Mouse (Mus musculus) thymus, adult 2 months (tissue): Measurements from ENCODE around the gene A730049H05Rik. TPM values are rescaled to one million over a fixed set of nuclear protein-coding genes. Genes with fewer than 3 reads are reported as not detected.

Experiments used
- DNase-seq: peaks from one replicate; pipeline ENCODE4 v3.0.0; 2021
- H3K27ac ChIP-seq: fragments of 200-500 bp; 2 replicates; pipeline ENCODE4 v1.5.1; 2012; ENCODE audit warnings: low read length, control low read depth; ENCODE audit not compliant: control insufficient read depth, insufficient read depth
- H3K27me3 ChIP-seq: fragments of 200-500 bp; 2 replicates; pipeline ENCODE4 v1.6.1; 2012; ENCODE audit warnings: mild to moderate bottlenecking, low read length, moderate library complexity, mixed read lengths; ENCODE audit not compliant: control insufficient read depth, insufficient read depth
- H3K36me3 ChIP-seq: fragments of 200-500 bp; 2 replicates; pipeline ENCODE4 v1.6.1; 2012; ENCODE audit warnings: mild to moderate bottlenecking, low read length, moderate library complexity; ENCODE audit not compliant: control insufficient read depth, insufficient read depth
- H3K4me1 ChIP-seq: fragments of 200-500 bp; replicated peaks from 2 replicates; pipeline ENCODE4 v1.6.1; 2012; ENCODE audit warnings: low read length; ENCODE audit not compliant: control insufficient read depth, insufficient read depth
- H3K4me3 ChIP-seq: fragments of 200-500 bp; 2 replicates; pipeline ENCODE4 v1.5.1; 2012; ENCODE audit warnings: mild to moderate bottlenecking, low read length, control low read depth, moderate library complexity; ENCODE audit not compliant: control insufficient read depth, insufficient read depth
- CTCF ChIP-seq: fragments of 200-500 bp; IDR thresholded peaks from 2 replicates; pipeline ENCODE4 v1.5.1; 2012; ENCODE audit warnings: mild to moderate bottlenecking, control low read depth, low read length, moderate library complexity, borderline replicate concordance; ENCODE audit not compliant: control insufficient read depth, poor library complexity, insufficient read depth; ENCODE audit errors: extremely low read depth
- POLR2A ChIP-seq: fragments of 200-500 bp; IDR thresholded peaks from 2 replicates; pipeline ENCODE4 v1.6.1; 2012; ENCODE audit warnings: mild to moderate bottlenecking, low read length, control low read depth, moderate library complexity; ENCODE audit not compliant: control insufficient read depth, poor library complexity, insufficient read depth; ENCODE audit errors: extremely low read depth
- WGBS: fragments of 180-500 bp; shearing (Covaris S2); methylation state at CpG from one replicate; pipeline ENCODE4 v1.1.7; 2018; 5-methylcytosine and 5-hydroxymethylcytosine counted together
- polyA plus RNA-seq: library from polyadenylated mRNA; depleted of rRNA; stranded (reverse); fragments of >200 nt; gene quantifications from 2 replicates; pipeline ENCODE4 v1.2.3, GENCODE M21; 2012

A730049H05Rik gene
- polyA plus RNA-seq, 1 experiment = 0.07 TPM

DNA sequence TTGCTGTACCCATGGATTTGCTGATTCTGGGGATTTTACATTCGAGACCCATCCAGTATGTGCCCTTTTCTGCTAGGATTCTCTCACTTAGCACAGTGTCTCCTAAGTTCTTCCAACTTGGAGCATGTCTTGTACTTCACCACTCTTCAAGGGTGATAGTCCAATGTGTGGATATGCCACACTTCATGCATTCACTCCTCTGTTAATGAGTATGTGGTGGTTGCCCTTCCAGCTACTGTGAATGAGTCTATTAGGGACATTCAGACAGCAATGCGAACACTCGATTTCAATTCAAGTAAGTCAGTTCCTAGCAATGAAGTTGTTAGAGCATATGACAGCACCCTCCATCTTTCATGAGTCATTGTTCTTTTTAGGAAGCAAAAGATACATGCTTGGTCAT, 6.5 kb upstream of the A730049H05Rik start:
- Histone ChIP-seq H3K4me3 (no peak overlapping the region), H3K4me1 (no peaks in the 10 kb centered on the region), H3K27me3 (no peaks in the 10 kb centered on the region), H3K36me3 (no peaks in the 10 kb centered on the region), H3K27ac (no peak overlapping the region)
- WGBS = 83% methylated on average over 3 of the region's 3 CpGs
- TF ChIP-seq CTCF (no peak), POLR2A (no peak)
- no peak for DNase-seq

DNA sequence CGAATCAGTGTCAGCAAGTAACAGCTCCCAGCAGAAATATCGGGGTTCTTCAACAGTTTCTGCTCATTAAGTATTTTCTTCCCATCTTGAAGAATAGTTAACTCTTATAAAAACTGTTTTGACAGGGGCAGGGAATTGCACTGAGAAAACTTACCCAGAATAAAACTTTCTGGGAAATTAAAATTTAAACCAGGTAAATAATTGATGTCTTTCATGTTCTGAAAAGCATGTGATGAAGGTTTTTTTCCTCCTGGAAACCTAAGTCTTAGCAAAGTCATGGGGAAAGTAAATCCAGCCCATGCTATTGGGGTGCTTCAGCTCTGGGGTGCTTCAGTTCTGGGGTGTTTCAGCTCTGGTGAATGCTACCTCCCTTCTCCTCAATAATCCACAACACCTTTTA, 5.7 kb upstream of the A730049H05Rik start:
- H3K36me3 ChIP-seq = no peaks in the 10 kb centered on the region
- H3K4me1 ChIP-seq = no peaks in the 10 kb centered on the region
- TF ChIP-seq POLR2A (no peak), CTCF (no peak)
- DNase-seq = no peak
- H3K4me3 ChIP-seq = no peak overlapping the region
- no peak overlapping the region for H3K27ac ChIP-seq
- 97% methylated on average over 2 of the region's 2 CpGs for WGBS
- no peaks in the 10 kb centered on the region for H3K27me3 ChIP-seq

DNA sequence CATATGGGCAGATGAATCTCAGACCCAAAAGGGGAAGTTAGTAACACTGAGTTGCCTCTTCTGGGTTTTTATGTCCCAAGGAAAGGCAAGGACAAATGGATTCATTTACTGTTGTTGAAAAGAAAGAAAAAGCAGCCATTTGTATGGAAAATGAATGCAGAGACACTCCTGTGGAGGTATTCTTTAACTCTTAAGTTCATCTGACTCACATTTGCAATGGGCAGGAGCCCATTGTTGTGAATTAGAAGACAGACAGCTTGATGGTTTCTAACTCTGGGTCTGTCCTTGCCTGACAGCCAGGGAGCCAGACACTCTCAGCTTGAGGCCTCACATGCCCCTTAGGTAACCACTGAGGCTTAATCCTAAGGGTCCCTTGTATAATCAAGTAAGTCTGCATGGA, 4.7 kb upstream of the A730049H05Rik start:
- H3K4me1 ChIP-seq = no peaks in the 10 kb centered on the region
- no peak for DNase-seq
- no peak for TF ChIP-seq POLR2A
- TF ChIP-seq CTCF = no peak
- no peaks in the 10 kb centered on the region for H3K36me3 ChIP-seq
- H3K27ac ChIP-seq = no peak overlapping the region
- no peak overlapping the region for H3K4me3 ChIP-seq
- H3K27me3 ChIP-seq = no peaks in the 10 kb centered on the region

DNA sequence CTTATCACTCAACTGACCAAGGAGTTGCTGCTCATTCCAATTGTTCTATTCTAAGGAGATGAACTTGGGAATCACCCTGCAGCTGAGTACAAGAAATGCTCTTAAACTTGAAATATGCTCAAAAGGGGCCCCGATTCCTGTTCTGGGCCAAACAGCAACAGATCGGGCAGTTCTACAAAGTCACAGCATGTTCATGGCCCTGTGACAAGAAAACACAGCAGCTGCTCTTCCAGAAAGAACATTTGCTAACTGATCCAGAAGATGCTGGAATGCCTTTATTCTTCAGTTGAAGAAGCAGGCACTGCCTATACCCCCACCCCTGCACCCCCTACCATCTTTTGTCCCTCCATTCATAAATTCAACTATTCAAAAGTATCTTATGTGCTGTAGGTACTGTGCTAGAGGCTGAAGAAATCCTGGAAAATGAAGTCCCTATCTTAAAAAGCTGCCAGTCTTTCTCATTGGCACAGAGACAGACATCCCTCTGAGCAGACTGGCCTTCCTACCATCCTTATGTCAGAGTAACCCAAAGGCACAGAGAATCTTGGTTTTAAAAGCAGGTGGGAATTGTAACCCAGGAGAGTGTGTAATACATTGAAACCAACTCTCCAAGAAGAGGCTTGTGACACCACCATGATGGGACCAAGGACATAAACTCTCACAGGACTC, 3.4 kb upstream of the A730049H05Rik start:
- WGBS = 82% methylated on average over 2 of the region's 2 CpGs
- H3K4me1 ChIP-seq = no peaks in the 10 kb centered on the region
- no peak overlapping the region for H3K27ac ChIP-seq

DNA sequence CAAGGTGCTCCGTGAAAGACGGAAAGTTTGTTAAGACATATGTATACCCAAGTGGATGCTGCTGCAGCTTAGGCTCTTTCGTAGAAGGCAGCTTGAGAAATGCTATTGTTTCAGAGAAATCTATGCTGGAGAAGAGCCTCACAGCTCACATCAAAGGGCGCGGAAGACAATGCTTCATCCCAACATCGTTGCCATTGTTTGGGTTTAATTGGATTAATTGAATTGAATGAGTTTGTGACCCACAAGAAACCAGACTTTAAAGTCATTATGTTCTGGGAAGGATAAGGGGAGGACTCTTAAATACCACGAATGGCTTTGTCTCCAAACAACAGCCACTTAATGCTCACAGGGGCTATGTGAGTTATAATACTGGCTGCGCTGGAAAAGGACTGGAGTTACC, 1.4 kb downstream of the A730049H05Rik start:
- 81% methylated on average over 8 of the region's 8 CpGs for WGBS

More for the DNA sequence above, 3.4 kb upstream of the A730049H05Rik start:
- TF ChIP-seq CTCF = no peak
- TF ChIP-seq POLR2A = no peak
- Histone ChIP-seq H3K4me3 (no peak overlapping the region), H3K36me3 (no peaks in the 10 kb centered on the region), H3K27me3 (no peaks in the 10 kb centered on the region)
- no peak for DNase-seq

DNA sequence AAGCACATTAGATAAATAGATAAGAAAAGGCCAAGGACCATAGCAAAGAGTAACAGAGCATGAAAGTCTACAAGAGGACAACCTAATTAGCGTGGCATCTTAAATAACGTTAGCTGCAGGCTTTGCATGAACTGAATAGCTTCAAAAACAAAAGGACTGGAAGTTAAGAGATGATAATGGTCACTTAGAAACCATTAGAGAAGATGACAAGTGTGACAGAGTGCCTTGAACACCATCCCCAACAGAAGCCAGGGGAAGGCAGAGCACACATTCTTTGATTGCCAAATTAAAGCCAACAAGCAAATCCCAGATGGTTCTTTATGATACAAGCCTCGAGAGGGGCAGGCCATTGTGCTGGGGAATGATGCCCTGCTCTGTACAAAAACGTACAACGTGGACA, 5.3 kb downstream of the A730049H05Rik start:
- DNase-seq = no peak
- Histone ChIP-seq H3K27ac (no peak overlapping the region), H3K4me3 (no peak overlapping the region), H3K27me3 (no peaks in the 10 kb centered on the region), H3K4me1 (no peaks in the 10 kb centered on the region), H3K36me3 (no peaks in the 10 kb centered on the region)
- 82% methylated on average over 5 of the region's 5 CpGs for WGBS
- no peak for TF ChIP-seq CTCF
- no peak for TF ChIP-seq POLR2A

More for the DNA sequence above, 1.4 kb downstream of the A730049H05Rik start:
- no peak for DNase-seq
- no peak for TF ChIP-seq CTCF
- TF ChIP-seq POLR2A = no peak
- Histone ChIP-seq H3K27ac (no peak overlapping the region), H3K4me3 (no peak overlapping the region), H3K27me3 (no peaks in the 10 kb centered on the region), H3K4me1 (no peaks in the 10 kb centered on the region), H3K36me3 (no peaks in the 10 kb centered on the region)

DNA sequence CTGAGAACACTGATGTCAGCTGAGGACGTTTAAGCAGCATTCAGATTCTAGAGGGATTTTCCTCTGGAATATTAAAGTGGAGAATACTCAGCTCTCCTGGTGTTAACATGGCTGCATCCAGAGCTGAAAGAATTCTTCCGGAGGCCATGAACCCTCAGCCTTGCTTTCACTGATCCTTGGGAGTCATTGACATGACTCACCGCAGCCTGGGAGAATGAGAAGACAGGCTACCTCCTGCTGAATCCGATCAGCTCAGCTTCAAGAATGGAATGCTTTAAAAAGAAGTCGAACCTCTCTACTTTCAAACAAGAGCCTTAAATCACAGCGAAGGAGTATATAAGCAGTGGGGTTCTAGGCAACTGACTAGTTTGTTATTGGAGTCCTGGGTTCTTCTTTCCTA, 5.7 kb downstream of the A730049H05Rik start:
- no peaks in the 10 kb centered on the region for H3K36me3 ChIP-seq
- H3K4me3 ChIP-seq = no peak overlapping the region
- H3K4me1 ChIP-seq = no peaks in the 10 kb centered on the region
- no peaks in the 10 kb centered on the region for H3K27me3 ChIP-seq
- H3K27ac ChIP-seq = no peak overlapping the region
- TF ChIP-seq POLR2A (no peak), CTCF (no peak)
- 87% methylated on average over 6 of the region's 6 CpGs for WGBS
- no peak for DNase-seq
